Mouse (Mus musculus): ENCODE results near the gene Bsdc1.

DNA sequence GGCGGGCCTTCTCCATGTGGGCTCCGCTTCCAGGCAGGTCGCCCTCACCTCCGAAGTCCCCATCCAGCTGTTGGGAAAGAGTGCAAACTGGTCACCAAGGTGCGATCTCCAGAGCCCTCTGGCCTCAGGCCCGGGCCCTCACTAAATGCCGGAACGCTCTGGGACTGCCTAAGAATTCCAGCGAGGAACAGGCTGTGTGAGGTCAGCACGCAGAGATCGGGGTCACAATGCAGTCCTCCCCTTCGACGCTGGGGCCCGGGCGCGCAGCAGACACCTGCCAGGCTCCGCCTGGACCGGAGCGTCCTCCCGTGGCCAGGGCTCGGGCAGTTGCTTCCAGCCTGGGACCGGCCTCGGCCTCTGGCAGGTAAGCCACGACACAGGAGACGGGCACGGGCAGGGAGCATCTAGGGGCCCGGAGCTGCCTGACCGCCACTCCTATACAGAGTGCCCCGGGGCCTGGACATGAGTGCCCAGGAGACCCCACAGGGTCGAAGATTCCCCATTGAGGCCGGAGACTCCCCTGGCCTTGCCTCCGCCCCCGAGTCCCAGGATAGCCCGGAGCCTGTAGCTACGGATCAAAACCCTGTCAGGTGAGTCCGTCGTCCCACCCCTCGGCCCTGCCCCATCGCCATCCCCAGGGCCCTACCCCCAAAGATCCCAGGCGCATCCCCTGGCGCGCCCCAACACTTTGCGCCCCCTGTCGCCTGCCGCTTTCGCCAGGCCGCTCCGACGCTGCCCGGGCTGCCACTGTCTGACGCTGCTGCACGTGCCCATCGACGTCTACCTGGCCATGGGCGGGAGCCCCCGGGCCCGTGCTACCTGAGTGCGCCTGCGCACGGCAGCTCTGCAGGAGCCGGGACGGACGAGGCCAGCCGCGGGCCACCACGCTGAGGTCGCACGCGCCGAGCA, 29.8 kb downstream of the Bsdc1 start, which contains the start of the genes Tssk3 and Fam229a:
- TF ChIP-seq CTCF (conservative IDR thresholded peaks at IDR 0.05; ENCODE audit: low read length) (no peak), NANOG (IDR thresholded peaks at IDR 0.05; ENCODE audit: borderline replicate concordance, low read length) (no peak), POU5F1 (IDR thresholded peaks at IDR 0.05; ENCODE audit: borderline replicate concordance, low read length) (no peak)
